Mouse (Mus musculus): Measurements from ENCODE around the gene Mapk7.

Gene Mapk7

GRCm38 (mm10) chr11:61494129-61494997 is at the start of gene Mapk7:
Gene Mapk7 (minus strand): TSS chr11:61494406.
- DNase-seq = peak; percentile 100

- DNase-seq = no peak
Observed at GRCm38 (mm10) chr11:61541106-61541505, 46.9 kb upstream of the Mapk7 start.

- no peak for DNase-seq
Observed at GRCm38 (mm10) chr11:61540642-61541041, 46.4 kb upstream of the Mapk7 start.

DNA sequence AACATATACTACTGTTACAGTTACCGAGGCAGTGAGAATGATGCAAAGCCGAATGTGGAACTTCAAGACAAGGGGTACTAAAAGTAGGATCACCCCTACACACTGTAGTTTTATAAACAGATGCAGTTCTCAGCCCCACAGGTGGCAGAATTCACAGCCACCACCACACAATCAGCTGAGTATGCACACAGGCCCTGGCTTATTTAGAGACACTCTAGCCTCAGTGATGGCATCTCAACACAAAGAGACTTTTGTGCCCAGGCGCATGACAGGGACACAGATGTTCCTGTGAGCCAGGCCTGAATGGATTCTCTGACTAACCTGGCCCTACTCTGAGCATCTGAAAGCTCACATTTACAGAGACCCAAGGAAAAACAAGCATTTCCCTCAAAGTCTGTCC is 43.2 kb upstream of the Mapk7 start:
- no peak for DNase-seq

DNA sequence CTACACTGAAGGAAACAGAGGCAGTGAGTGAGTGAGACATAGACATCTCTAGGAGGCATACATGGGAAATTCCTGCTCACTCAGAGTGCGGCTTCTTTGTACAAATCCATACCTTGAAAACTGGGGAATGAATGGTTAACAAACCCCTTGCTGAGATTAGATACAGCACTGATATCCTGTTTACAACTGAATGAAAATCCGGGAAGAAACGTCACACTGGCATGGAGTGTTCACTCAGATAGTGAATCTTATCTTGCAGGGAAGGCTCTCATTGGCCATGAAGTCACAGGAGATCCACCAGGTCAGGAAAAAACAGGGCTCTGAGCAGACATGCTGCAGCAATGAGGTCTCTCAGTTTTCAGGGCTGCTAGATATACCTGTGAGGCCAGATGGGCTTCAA is 42.7 kb upstream of the Mapk7 start:
- no peak for DNase-seq

DNA sequence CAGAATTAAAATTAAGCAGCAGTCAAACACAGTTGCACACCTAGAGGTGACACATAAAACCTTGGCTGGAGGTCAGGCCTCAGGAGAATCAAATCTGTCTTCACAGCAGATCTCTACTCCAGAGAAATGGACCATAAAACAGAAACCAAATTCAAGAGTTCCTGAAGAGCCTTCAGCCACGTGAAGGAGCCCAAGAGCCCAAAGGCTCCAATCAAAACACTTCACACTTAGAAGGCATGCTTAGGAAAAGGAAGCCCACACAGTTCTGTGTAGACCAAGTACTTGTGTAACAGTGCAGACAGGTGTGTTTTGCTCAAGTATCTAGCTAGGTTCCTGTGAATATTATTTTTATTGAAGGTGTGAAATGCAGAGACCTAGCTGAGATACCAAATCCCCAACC is 41.3 kb upstream of the Mapk7 start:
- no peak for DNase-seq

- peak; percentile 20 for DNase-seq
Observed at GRCm38 (mm10) chr11:61533571-61533970, 39.4 kb upstream of the Mapk7 start.

DNA sequence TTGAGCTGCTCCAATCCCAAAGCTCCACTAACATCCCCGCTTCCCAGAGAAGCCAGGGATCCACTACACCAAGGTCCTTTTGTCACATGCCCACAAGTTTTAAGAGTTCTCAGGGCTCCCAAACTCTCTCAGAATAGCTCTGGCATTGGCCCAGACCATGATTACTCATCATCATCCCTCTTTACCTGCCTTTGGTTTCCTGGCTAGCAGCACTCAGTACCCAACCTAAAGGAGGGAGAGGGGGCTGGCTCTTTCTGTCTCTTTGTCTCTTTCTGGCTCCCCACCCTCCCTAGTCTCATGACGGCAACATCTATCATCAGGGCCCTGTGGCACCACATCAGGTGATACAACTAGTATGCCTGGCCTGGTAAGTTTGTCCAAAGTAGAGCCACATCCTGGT is 38.6 kb upstream of the Mapk7 start:
- no peak for DNase-seq

DNA sequence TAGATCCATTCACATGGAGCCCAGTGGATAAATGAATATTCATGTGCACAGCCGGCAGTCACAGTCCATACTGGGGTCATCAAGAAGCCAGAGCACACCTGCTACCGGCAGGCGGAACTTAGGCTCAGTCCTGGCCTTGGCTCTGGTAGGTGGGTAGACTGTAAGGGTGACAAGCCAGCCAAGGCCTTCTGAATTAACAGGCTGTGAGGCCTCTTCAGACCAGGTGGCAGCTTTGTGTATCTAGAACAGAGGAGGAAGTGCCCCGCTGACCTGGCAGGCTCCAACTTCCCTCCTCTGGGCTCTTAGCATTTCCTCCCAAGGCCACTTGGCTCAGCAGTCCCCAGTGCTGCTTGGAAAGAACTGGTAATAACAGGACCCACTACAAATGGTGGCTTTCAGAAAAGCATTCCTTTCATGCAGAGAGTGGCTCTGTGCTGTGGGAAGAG is 35.1 kb upstream of the Mapk7 start:
- DNase-seq = peak; percentile 23

- DNase-seq = no peak
Observed at GRCm38 (mm10) chr11:61526872-61527271, 32.7 kb upstream of the Mapk7 start.

DNA sequence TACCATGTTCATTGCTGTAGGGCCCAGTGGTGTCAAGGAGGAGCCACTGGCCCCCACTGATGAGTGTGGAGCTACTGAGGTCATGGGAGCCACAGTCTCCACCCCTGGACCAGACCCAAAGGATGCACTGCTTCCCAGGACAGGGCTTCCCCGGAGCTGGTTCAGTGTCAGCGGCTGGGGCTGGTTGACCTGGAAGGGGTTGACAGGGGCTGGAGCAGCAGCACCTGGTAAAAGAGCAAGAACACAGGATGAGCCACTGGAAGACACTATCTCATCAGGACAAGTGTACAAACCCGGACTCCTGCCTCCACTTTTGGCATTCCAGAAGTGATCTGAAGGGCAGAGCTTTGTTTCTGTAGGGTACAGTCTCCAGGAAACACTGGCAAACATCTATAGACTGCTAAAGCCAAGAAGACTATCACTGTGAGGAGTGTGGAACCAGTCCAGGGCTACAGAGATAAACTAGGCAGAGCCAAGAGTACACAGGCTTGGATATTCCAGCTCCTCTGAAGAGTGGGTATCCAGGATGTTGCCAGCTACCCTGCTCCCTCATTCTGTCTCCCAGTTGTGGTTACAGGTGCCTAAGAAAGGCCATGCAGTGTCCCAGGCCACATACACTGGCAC is 25.4 kb upstream of the Mapk7 start:
- no peak for DNase-seq

- no peak for DNase-seq
Observed at GRCm38 (mm10) chr11:61518871-61519270, 24.7 kb upstream of the Mapk7 start.

DNA sequence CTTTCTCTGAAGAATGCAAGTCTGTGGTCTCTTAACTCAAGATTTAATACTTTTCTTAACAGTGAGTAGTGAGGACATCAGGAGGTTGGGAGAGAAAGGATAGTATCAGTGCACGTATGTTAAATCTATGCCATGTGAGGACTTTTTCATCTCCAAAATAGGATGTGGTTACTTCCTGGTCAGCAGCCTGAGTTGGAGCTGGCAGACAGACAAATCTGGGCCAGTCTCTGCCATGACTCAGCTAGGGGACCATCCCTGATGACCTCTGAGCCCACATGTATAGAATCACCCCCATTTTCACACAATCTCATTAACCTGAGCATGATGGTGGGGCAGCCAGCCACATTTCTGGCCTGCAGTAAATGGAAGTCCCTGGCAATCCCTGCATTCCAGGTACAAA is 23.8 kb upstream of the Mapk7 start:
- DNase-seq = no peak

DNA sequence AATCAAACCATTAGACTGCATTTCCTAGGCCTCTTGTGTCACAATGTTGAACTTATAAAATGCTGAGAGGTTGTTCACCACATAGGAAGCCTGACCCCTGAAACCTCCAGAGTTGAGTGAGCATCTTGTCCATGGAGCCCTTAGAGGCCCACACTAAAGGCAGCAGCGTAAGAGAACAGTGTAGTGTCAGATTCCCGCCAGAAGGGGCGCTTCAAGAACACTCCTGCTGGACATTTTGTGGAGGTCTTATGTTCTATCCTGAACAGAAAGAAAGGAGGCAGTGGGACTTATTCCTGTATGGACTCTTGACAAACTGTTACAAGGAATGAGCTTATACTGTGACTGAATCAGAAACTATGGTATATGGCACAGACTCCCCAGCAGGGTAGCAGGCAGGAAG is 20.7 kb upstream of the Mapk7 start:
- peak; percentile 62 for DNase-seq

GRCm38 (mm10) chr11:61504713-61505257 is 10.6 kb upstream of the Mapk7 start, which contains the start of gene B9d1:
Gene B9d1 (plus strand): TSS chr11:61505144.
- peak; percentile 97 for DNase-seq

GRCm38 (mm10) chr11:61503933-61504332 is 9.7 kb upstream of the Mapk7 start:
- no peak for DNase-seq

DNA sequence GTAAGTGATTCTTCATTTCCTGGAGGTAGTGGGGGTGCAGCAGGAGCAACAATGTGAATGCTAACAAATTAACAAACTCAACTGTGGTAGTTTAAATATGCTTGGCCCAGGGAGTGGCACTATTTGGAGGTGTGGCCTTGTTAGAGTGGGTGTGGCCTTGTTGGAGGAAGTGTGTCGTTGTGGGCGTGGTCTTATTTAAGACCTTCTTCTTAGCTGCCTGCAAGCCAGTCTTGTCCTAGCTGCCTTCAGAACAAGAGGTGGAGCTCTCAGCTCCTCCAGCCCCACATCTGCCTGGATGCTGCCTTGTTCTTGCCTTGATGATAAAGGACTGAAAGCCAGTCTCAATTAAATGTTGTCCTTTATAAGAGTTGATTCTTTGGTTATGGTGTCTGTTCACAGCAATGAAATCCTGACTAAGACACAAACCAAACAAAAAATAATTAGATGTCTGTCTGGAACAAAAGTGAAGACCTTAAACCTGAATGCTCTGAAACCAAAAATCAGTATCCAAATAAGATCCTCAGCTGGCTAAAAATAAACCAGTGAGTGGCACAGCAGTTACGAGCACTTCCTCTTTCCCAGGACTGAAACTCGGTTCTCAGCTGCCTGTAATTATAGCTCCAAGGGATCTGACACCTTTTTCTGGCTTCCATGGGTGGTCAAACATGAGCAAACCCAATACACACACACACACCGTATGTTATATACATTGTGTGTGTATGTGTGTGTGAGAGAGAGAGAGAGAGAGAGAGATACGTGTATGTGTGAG is 4.7 kb upstream of the Mapk7 start:
- no peak for DNase-seq

- DNase-seq = no peak
Observed at GRCm38 (mm10) chr11:61497490-61497889, 3.3 kb upstream of the Mapk7 start.

- DNase-seq = no peak
Observed at GRCm38 (mm10) chr11:61495528-61495927, 1.3 kb upstream of the Mapk7 start.

DNA sequence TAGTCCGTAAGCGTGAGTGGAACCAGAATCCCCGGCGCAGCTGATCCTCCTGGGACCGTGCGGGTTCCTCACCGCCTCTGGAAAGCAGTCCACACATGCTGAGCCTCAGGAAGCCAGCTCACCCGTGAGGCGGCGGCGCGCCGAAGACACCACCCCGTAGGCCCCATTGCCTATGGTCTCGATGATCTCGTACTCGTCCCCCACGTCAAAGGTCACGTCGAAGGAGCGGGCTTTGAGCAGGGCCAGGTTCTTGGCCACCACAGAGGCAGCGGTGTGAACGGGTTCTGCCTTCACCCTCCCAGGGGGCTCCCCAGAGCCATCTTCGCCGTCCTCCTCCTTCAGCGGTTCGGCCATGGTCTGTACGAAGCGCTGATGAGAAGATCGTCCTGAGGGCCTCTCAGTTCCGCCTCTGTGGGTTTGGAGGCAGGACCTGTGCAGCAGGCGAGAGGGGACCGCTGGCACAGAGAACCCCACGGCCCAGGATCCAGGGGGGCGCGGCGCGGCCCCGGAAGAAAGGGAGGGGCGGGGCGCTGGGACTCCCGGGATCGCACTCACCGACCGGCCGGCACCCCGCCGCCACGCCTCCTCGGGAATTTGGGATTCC is 579 bp downstream of the Mapk7 start:
- DNase-seq = peak; percentile 59

- DNase-seq = no peak
Observed at GRCm38 (mm10) chr11:61492749-61493401, 1.3 kb downstream of the Mapk7 start.

GRCm38 (mm10) chr11:61490944-61491520 is 3.2 kb downstream of the Mapk7 start:
- no peak for DNase-seq
